Mouse (Mus musculus) erythroblast, adult 5-6 weeks (primary cell): ENCODE results near the gene Gfi1b. TPM values are rescaled to one million over a fixed set of nuclear protein-coding genes. Genes with fewer than 3 reads are reported as not detected.

Experiments
- ATAC-seq: replicated peaks from 2 replicates; pipeline ENCODE4 v1.8.0; 2016; ENCODE audit warnings: moderate number of reproducible peaks, mild to moderate bottlenecking, moderate TSS enrichment, inconsistent platforms; ENCODE audit not compliant: poor library complexity, low FRiP score, severe bottlenecking
- total RNA-seq, 2 experiments: library from RNA; stranded (forward) in 1 of 2; stranded (reverse) in 1 of 2; fragments of 150-400 nt in 1 of 2; fragments of 200-764, 138-1000 nt in 1 of 2; gene quantifications; 2 replicates each; pipeline versions ENCODE4 v1.2.3 to v1.2.4; 2015 to 2017; ENCODE audit warnings: low replicate concordance in 2 of 2

Gene Gfi1b
- total RNA-seq, 2 experiments from 2014 or later: 26.5 to 45.9 TPM

DNA sequence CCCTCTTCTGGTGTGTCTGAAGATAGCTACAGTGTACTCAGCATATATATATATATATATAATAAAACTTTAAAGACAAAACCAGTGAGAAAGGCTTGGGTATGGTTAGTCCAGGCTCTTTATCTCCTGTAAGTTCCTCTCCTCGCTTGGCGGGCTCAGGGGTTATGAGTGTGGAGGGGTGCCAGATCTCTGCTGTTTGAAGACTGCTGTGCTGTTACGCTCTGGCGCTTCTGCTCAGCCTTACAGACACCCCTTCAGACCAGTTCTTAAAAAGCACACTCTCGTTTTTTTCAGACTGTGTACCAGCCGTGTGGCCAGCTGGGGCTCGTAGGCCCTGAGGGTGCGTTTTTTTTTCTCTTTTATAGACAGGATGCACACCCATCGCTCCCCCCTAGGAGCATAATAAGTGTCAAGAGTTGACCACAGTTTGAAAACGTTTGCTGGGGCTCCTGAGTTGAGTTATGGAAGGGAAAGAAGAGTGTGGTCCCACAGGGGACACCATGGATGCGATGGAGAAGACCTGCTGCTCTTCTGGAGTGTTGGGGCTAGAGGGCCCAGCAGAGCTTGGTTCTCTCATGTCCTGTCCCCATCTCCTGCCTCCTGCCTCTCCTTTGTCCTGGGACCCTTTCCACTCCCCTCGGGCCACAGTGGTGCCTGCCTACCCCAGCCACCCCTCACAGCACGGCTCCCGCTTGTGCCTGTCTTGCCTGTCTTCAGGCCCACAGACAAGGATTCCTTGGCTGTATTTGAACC is 15.8 kb downstream of the Gfi1b start:
- ATAC-seq: no peak

DNA sequence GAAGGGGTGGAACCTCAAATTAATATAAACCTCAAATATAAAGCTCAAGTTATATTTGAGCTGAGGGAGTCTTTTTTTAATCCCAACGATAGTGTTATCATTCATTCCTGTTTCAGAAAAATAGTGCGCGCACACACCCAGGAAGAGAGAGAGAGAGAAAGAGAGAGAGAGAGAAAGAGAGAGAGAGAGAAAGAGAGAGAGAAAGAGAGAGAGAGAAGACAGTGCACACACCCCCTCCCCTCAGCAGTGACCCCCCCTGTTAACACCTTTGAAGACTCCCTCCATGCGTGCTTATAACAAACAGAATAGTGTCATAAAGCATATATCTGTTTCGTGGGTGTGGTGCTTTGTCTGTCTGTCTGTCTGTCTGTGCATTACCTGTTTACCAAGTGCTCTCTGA is 18.2 kb downstream of the Gfi1b start:
- ATAC-seq: no peak

DNA sequence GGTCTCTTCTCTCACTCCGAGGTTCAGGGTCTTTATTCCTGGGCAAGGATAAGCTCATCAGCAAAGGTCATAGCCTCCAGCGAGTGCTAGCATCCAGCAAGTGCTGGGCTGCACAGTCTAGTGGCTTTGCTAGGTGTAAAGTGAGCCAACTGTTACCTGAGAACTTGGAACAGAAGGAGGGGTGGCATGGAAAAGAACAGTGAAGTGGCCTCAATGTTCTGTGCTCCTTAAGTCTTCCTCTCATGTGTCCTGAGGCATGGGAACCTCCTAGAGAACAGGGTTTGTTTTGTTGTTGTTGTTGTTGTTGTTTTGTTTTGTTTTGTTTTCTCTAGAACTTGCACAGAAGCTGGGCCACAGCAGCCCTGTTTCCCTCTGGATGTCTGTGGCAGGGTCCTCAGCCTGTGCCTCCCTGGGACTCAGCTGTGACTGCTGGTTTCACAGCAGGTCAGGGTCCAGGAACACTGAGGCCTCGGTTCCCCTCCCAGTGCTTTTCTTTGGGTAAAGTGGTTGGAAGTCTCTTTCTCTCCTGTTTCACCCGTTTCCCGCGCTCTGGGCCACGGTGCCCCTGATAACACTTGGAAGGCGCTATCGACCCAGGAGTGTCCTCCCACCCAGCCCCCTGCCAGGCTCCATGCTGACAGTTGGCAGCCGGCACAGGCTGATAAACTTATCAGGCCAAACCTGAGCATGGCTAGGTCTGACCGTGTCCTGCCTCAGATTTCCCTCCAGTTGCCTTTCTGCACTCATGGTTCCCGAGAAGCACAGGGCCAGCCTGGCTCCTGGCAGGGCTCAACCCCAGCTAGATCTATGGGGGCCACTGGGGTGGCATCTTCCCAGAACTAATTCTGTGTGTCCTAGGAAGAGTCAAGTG is 19.8 kb downstream of the Gfi1b start:
- ATAC-seq: peak; percentile 82

DNA sequence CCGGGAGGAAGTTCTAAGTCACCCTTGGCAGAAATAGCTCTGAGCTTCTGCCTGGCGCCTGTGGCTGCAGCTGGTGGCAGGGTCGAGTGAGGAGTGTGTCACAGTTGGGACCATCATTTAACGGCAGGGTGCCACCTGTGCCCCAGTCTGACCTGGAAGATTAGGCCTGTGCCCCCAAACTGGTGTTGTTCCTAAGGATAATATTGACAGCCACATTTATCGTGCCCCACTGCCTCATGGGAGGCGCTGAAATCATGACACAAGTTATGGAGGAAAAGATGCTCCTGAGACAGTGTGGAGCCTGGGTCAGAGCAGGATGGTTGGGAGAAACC is 22.2 kb downstream of the Gfi1b start:
- ATAC-seq: no peak

DNA sequence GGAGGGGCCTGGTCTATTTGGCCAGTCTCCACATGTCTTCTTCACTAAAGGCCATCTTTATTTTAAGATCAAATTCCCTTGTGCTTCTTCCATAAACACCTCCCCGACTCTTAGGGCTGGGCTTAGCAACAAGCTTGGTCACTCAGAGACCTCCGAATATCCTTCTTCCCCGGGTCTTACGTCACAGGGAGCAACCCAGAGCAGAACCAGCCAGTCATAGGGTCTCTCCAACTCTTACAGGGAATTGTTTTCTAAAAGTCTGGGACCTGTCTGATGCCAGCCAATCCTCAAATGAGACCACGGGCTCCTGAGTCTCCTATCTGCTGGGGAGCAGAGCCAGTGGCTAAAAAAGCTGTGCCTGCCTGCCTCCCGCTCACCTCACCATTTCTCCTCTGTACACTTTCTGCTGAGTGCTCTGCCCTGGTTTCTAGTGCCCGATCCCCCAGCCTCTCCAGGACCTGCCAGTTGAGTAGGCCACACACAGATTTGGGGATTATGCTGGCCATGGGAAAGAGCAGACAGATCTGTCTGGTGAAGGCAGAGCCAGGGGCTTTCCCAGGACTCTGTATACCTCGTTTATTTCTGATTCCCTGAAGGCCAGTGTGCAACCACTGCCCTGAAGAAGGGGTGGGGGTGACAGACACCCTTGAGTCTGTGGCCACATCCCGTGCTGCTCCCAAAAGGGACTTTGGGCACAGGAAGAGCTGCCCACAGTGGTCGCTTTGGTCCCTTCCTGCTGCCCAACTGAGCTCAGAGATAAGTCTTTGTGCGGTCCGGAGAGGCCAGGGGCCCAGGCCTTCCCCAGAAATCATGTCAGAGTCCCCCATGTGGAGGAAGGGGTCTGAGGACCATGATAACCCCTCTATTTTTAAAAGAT is 22.9 kb downstream of the Gfi1b start:
- ATAC-seq: no peak

DNA sequence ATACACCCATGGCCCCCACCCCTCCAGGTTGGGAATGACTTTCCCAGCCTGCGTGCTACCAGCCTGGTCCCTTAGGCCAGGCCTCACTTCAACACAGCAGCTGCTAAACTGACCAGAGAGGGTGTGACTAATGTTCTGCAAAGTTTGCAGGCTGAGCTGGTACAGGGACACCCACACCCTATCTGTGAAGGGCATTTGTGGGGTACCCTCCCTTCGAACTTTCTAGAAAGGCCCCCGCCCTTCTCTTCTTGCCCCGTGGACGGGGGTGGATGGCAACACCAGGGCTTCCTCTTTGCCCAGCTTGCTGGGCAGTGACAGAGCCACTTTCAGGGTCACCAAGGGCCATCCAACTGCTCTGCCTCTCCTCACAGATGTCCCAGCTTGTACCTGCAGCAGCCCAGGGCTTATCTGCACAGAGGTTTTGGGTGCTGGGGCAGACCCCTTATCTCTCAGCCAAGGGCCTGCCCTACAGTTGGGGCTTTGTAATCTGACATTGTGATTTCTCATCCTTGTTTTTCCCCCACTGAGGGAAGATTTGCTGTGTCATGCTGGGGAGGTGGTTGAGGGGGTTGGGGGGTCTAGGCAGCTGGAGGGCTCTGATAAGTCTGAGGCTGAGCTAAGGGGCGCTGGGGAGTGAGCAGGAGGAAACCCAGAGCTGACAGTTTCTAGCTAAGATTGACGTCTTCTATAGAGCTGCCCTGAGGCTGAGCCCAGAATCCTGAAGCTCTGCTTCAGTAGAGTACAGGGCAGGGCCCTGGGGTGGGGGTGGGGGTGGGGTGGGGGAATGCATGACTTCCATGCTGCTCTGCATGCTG is 23.8 kb downstream of the Gfi1b start:
- peak; percentile 30 for ATAC-seq

DNA sequence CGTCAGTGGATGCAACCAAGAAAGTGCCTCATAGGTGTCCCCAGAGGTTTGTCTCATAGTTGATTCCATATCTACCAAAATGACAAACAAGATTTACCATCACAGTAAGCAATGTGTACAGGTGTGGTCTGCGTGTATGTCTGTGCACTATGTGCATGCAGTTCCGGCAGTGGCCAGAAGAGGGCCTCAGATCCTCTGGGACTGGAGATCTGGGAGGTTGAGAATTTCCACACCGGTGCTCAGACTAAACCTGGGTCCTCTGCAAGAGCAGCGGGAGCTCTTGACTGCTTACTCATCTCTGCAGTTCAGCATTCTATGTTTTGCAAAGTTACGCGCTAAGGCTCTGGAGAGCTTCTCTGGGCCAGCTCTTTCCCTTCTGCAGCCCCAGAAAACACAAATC is 24.8 kb downstream of the Gfi1b start:
- ATAC-seq: no peak

DNA sequence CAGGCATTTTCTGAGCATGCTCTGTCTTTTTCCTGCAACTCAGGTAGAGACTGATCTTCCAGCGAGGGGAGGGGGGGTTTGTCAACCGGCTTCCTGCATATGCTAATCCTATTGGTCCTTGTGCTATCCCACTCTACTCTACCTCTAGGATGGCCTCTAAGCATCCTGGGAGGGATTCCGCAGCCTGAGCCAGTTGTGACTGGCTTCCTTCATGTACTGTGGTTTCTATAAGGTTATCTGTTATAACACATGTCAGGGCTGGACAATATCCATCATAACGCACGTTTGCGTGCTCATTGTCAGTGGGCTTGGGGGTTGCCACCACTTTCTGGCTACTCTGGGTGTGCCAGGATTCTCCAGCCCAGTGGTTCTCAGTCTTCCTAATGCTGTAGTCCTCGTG is 25.8 kb downstream of the Gfi1b start:
- ATAC-seq: peak; percentile 56

DNA sequence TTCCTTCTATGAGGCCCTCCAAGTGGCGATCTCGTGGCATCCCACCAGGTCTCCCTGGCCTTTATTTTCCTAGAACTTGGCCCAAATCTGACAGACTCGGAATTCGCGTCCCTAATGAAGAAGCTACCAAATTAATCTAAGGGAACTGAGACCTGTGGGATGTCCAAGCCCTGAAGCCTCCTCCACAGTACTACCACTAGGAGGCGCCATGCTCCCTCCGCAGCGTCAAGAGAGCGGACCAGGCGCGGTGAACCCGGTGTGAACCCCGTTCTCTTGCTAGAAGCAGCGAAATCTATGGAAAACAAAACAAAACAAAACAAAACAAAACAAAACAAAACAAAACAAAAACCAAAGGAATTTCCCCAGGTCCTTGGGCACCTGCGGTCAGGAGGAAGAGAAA is 29.0 kb downstream of the Gfi1b start:
- peak; percentile 83 for ATAC-seq

DNA sequence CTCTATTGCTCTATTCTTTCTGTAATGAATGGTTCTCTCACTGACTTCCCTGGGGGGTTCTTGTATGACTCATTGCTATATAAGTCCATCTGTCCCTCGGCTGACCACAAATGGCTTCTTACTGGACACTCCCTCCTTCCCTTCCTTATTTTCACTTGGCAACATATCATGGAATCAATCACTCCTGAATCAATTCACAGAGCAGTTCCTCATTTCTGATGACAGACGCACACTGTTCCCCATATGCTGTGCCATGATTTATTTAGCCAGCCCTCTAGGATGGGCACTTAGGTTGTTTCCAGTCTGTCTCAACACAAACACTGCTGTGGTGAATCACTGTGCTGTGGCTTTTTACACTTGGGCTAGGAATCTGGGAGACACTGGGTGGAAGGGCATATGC is 30.3 kb downstream of the Gfi1b start:
- ATAC-seq: no peak

DNA sequence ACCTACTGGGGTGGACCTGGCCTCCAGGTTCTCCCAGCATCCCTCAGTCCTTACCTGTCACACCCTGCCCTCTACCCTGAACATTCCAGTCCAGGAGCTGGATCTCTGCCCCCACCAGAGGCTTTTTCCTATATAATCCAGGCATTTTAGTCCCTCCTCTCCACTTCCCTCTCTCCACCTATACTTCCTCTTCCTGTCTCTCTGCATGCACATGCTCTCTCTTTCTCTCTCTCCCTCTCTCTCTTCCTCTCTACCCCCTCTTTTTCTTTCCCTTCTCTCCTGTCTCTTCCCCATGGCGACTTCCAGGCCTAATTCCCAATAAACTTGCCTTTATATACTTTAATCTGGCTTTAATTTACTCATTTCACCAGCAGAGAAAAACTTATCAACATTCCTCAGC is 33.2 kb downstream of the Gfi1b start:
- ATAC-seq: no peak

DNA sequence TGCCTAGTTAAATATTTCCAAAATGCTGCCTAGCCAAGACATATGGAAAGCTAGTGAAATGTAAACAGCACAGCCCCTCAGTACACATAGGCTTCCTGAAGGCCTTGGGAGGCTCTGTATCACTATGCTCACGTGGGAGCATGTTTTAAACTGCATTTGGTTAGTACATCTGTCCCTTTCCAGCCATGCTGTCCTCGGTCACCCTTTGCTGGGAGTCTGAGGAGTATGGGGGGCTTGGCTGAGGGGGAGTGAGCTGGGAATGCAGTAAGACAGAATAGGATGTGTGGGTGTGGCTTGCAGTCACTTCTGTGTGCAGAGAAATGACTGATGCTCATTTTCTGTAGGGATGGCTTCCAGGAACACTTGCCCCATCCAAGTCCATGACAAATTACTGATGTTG is 36.1 kb downstream of the Gfi1b start:
- no peak for ATAC-seq

DNA sequence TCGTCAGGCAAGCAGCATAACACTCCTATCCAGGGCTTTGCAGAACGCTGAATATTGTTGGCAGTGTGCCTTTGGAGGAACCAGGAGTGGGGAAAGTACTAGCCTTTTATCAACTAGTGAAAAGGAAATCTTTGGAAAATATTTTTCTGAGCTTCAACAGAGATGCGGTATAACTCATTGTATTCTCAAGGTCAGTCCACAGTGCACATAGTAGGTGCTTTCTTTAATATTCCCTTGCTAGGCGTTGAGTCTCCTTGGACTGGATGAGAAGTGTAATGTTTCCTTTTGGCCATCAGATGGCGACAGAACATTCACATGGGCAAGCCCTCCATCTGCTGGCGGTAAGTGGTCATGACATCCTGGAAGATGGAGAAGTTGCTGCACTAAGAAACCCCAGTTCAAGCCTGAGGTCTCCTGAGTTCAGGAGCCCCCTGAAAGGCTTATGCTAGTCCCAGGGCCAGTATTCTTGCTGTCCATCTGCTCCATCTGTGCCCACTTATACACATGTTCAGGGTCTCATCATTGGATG is 36.7 kb downstream of the Gfi1b start:
- ATAC-seq: peak; percentile 79

DNA sequence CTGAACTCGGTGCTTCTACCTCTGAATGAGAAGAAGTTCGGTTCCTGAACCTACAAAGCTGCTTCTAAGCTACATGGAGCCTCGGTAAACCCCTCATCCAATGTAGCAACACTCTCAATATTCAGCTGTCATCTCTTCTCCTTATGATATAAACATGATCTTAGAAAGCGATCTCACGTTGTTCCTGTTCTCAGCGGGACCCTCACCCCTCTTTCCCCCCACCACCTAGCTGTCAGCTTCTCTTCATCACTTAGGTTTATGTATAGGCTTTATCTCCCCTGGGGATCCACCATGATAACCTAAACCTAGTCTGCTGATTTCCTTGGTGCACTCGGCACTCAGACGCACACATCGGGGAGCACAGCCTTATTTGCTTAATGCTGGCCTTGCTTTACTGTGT is 38.1 kb downstream of the Gfi1b start, which contains the start of gene Gtf3c5:
Gene Gtf3c5 (minus strand): TSS at position 101 of the 400 bp plus-strand sequence.
- ATAC-seq: no peak

DNA sequence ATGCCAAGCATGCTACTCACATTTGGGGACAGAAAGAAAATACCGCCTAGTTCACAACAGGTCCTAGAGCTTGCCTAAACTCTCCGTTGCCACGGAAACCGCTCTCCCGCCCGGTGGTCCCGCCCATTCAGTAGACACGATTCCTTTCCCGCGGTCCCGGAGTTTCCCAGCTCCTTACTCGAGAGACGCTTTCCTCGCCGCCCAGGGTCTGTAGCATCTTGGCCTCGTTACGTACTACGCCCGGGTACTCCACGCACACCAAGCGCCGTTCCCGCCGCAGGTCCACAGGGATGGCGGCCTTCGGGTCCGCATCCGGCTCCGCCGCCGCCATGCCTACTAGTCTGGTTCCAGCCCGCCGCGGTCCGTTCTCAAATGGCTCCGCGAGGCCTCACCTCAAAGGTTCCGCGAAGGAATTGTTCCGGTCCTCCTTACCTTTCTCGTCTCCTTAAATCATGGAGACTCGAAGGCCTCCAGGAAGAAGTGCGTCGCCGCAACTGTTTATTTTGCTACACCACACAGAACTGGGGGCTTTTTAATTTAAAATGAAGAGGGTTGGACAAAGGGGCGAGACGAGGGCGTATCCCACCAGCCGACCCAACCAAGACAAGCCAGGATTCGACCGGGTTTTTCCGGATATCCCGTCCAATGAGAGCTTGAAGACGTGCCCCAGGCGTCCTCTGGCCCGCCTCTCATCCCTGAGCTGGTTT is 39.0 kb downstream of the Gfi1b start:
- peak; percentile 87 for ATAC-seq

DNA sequence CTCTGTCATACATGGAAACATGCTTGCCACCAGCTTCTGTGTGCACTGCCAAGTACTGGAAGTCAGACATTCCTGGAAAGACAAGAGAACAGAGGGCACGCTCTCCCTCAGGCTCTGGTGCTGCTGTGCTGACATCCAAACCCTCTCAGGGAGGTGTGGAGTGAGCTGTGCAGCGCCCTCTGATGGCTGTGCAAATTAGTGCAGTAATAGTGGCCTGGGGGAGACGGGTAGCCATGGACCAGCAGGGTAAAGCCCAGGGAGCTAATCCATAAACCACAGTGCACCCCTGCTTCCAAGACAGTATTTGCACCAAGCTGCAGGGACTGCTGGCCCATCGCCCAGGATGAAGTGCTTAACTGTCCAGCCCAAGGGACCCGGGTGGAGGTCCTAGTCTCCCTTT is 43.8 kb downstream of the Gfi1b start:
- ATAC-seq: 0 out of 2 replicates have a peak, but pooled peaks have one; percentile 27

DNA sequence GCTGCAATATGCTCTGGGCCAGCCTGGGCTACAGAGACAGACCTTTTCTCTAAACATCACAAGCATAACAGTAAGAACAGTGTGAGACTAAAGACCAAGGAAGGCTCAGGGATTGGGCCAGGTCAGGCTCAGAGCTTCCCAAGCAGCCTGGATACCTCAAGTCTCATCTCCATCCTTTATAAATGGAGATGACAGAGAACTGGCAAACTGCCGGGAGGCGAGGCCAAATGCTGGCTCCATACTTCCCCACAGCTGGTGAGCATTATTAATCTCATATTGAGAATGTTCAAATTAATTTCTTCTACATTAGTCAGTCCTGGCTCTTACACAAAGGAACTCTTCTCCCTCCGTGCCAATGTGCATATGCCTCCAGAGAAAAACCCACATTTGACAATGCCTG is 45.0 kb downstream of the Gfi1b start:
- ATAC-seq: no peak

DNA sequence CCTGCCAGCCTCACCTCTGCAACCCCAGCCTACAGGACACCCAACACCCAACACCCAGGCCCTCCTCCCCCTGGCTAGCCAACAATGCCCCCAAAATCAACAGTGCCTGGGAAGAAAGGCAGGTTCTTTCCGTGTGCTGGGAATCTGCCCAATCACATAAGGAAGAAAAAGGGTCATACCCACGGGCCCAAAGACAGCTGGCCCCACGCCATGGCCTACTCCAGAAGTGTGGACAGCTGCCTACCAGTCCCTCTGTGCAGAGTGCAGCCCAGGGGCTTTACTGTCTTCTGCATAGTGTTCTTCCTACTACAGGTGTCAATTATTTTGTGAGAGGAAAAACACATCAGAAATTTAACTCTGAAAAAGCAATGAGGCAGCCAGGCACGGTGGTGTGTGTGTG is 46.4 kb downstream of the Gfi1b start:
- no peak for ATAC-seq

DNA sequence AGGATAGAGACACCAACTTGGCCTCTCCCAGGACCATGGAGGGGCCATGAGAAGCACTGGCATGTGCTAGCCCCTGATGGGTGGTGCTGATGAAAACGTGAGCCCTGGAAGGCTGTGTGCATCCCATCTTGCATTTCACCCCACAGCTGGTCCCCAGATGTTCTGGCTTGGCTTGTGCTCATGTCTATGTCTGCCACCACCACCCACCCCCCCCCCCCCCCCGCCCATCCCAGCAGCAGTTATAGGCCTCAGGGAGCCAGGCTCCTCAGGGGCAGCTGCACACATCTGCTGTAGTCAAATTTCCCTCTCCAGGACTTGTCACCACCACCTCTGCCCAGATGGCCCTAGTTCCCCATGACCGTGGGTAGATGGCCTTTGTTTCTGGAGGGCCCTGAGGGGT is 51.9 kb downstream of the Gfi1b start:
- no peak for ATAC-seq
